Mouse (Mus musculus) lung, embryonic 15.5 days (tissue): Measurements from ENCODE around the gene 6030458C11Rik. TPM values are rescaled to one million over a fixed set of nuclear protein-coding genes. Genes with fewer than 3 reads are reported as not detected.
A peak's percentile ranks its signal among the peaks of the same experiment; 100 is the strongest.

Experiments used
- ATAC-seq: fragments of 200-750 bp; cut with Nextera tagmentation; 2 replicates; pipeline ENCODE4 v1.8.0; 2017; ENCODE audit warnings: moderate number of reproducible peaks, borderline replicate concordance; ENCODE audit not compliant: low FRiP score, low TSS enrichment; ENCODE audit errors: extremely low read depth
- H3K27ac ChIP-seq: fragments of 300-500 bp; sonication (generic); 2 replicates; pipeline ENCODE4 v1.5.1; 2015; ENCODE audit warnings: moderate library complexity, mild to moderate bottlenecking, inconsistent platforms
- H3K27me3 ChIP-seq: fragments of 300-500 bp; sonication (generic); 2 replicates; pipeline ENCODE4 v1.6.1; 2015; ENCODE audit warnings: inconsistent platforms
- H3K36me3 ChIP-seq: fragments of 300-500 bp; sonication (generic); 2 replicates; pipeline ENCODE4 v1.6.1; 2015; ENCODE audit warnings: inconsistent platforms
- H3K4me1 ChIP-seq: fragments of 300-500 bp; sonication (generic); 2 replicates; pipeline ENCODE4 v1.6.1; 2015; ENCODE audit warnings: inconsistent platforms
- H3K4me2 ChIP-seq: fragments of 300-500 bp; sonication (generic); 2 replicates; pipeline ENCODE4 v1.6.1; 2015; ENCODE audit warnings: inconsistent platforms, mild to moderate bottlenecking, moderate library complexity
- H3K4me3 ChIP-seq: fragments of 300-500 bp; sonication (generic); 2 replicates; pipeline ENCODE4 v1.5.1; 2015; ENCODE audit warnings: mild to moderate bottlenecking, inconsistent platforms
- H3K9ac ChIP-seq: fragments of 300-500 bp; sonication (generic); 2 replicates; pipeline ENCODE4 v1.6.1; 2015; ENCODE audit warnings: inconsistent platforms
- H3K9me3 ChIP-seq: fragments of 300-500 bp; sonication (generic); 2 replicates; pipeline ENCODE4 v1.6.1; 2016; ENCODE audit warnings: inconsistent platforms
- WGBS: fragments of 180-500 bp; shearing (Covaris S2); methylation state at CpG from one replicate; pipeline ENCODE4 v1.1.7; 2015; 5-methylcytosine and 5-hydroxymethylcytosine counted together
- polyA plus RNA-seq: library from polyadenylated mRNA; unstranded; fragments of >200 nt; fragmentation: Nextera tagmentation; extraction: Ambion mirVana; gene quantifications from 2 replicates; pipeline ENCODE4 v1.2.1, GENCODE M21; 2015

6030458C11Rik gene
- polyA plus RNA-seq: 31.3 and 34.8 TPM in 2 replicates

DNA sequence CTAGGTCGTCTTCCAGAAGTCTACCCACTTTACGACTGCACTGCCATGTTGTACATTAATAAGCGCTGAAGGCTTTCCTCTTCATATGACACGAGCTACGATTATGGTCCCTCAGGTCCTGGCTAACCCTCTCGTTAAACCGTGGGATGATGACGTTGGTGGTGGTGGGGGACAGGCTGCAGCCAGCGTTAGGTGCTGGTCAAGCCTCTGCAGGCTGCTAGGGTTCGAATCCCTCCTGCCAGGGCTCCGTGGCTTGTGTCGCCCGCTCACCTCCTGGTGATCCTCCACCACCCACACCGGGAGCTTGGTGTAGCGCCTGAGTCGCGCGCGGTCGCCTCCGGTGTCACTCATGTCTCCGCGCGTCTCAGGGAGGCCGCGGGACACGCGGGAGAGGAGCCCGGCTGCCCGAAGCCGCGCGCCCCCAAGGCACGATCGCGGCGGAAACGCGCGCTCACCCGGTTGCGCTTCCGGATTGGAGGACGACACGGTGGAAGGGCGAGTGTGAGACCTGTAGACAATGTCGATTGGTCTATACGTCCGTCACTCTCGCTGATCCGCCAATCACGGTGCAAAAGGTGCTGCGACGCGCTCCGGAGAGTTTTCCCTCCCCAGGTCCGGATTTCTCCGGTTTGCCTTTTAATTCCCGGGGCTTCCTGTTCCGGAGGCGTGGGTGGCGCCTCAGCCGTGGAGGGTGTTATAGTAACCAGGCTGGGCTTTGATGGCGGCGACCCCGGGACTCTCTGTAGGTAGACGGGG, at the start of gene 6030458C11Rik, which contains the start of gene Drosha:
TSS of gene 6030458C11Rik (minus strand) at position 453 of the 756 bp plus-strand sequence.
TSS of gene Drosha (plus strand) at position 619 of the 756 bp plus-strand sequence.
- peak within 1 kb of the TSS; percentile 89 for H3K9ac ChIP-seq

DNA sequence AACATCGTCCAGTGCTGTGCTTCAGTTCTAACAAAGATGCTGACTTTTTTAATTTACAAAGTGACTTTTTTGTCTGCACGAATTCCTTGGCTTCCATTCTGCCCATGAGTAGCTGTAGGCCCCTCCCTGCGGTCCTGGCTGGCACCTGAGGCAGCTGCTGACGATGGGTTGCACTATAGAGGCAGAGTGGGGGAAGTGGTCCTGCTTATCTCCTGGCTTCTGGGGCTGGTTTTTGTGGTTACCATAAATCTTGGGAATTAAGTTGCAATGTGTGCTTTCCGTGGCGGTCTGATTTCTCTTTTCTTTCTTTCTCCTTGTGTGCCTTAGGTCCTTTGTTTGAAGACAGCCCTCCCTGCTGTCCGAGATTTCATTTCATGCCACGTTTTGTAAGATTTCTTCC, 42.8 kb upstream of the 6030458C11Rik start:
- 81% methylated on average over 8 of the region's 8 CpGs for WGBS
- Histone ChIP-seq H3K27ac (no peak overlapping the region), H3K27me3 (no peaks in the 10 kb centered on the region), H3K4me2 (no peak overlapping the region), H3K36me3 (peaks cover 28% of the 10 kb centered on the region), H3K4me3 (no peak overlapping the region), H3K4me1 (no peaks in the 10 kb centered on the region), H3K9me3 (no peaks in the 10 kb centered on the region), H3K9ac (no peak overlapping the region)
- ATAC-seq: no peak

More for the DNA sequence above, at the start of gene 6030458C11Rik, which contains the start of gene Drosha:
- Histone ChIP-seq H3K27me3 (no peaks in the 10 kb centered on the region), H3K27ac (peak within 1 kb of the TSS; percentile 50), H3K4me1 (peaks cover 17% of the 10 kb centered on the region), H3K4me2 (peak within 1 kb of the TSS; percentile 71), H3K9me3 (no peaks in the 10 kb centered on the region), H3K4me3 (peak within 1 kb of the TSS; percentile 78), H3K36me3 (peaks cover 40% of the 10 kb centered on the region)
- under 1% methylated on average over 67 of the region's 67 CpGs for WGBS
- ATAC-seq: peak; percentile 100

DNA sequence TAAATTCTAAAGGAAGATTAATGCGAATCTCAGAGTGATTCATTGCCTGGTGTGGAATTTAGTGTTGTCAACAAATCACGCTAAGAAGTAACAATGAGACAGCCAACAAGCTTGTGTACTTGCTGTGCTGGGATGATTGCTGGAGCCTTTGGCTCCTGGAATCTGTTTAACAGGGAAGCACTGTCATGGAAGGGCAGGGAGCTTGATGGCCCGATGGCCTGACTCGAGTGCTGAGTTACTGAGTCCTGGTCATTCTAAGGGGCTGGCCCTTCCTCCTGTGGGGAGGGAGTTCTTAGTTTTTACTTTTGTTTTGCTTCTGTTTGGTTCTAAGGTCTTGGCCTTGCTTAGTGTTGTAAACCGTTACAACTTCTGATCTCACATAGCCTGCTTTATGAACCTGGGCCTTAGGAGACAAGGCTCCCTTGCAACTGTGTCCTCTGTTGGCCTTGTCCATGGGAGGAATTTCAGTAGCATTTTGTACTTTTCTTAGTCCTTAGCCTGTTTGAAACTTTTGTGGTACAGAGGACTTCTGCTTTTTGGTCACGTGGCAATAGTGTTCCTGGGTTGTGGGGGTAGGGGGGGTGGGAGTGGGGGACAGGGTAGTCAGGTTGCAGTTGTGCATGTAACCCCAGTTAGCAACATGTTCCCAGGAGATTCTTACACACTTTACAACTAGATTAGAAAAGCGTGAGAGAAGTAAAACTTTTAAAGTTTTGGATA, 41.3 kb upstream of the 6030458C11Rik start:
- Histone ChIP-seq H3K36me3 (peaks cover 39% of the 10 kb centered on the region), H3K9ac (no peak overlapping the region), H3K4me3 (no peak overlapping the region), H3K4me1 (no peaks in the 10 kb centered on the region), H3K27me3 (no peaks in the 10 kb centered on the region), H3K27ac (no peak overlapping the region), H3K4me2 (no peak overlapping the region), H3K9me3 (no peaks in the 10 kb centered on the region)
- 81% methylated on average over 7 of the region's 7 CpGs for WGBS
- no peak for ATAC-seq

DNA sequence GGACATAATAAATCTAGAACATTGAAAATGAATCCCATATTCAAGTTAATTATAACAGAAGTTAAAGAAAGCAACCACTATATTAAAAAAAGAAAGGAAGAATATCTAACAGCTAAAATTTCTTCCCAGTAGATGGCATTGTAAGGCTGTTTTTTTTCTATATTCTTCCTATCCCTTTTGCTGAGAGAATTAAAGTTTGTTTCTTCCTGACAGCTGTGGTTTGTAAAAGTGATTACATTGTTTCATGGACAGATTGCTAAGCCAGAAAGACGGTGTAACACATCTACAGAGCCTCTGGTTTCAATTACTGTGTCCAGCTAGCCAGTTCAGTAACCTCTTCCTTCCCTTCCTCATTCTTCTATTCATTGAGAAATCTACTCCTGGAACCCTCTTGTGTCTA, 39.2 kb upstream of the 6030458C11Rik start:
- no peak for ATAC-seq
- Histone ChIP-seq H3K4me1 (no peaks in the 10 kb centered on the region), H3K9me3 (no peaks in the 10 kb centered on the region), H3K27ac (no peak overlapping the region), H3K4me2 (no peak overlapping the region), H3K27me3 (no peaks in the 10 kb centered on the region), H3K36me3 (peaks cover 41% of the 10 kb centered on the region; the same call in 1 of the 2 replicates), H3K9ac (no peak overlapping the region), H3K4me3 (no peak overlapping the region)
- 40% methylated on average over 1 of the region's 1 CpGs for WGBS

DNA sequence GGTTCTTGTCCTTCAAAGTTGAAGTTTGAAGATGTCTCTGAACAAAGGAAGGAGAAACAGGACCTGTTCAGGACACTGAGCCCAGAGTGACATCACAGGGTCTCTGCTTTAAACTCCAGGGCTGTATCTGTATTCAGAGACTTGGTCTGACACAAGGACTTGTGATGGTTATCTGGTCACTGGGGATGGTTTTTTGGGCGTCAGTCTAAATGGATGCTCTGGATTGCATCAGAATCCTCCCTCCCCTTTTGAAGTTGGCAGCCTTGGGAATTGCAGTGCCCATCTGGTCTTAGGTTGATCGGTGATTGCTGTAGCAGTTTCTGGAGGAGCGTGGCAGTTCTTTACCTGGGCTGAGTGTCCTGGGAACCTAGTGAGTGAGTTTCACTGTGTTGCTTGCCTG, 37.6 kb upstream of the 6030458C11Rik start:
- H3K27me3 ChIP-seq: no peaks in the 10 kb centered on the region
- WGBS: 81% methylated on average over 3 of the region's 3 CpGs
- H3K9me3 ChIP-seq: no peaks in the 10 kb centered on the region
- H3K36me3 ChIP-seq: peaks cover 44% of the 10 kb centered on the region
- no peak for ATAC-seq
- H3K4me2 ChIP-seq: no peak overlapping the region
- H3K4me1 ChIP-seq: no peaks in the 10 kb centered on the region
- no peak overlapping the region for H3K9ac ChIP-seq
- H3K4me3 ChIP-seq: no peak overlapping the region
- no peak overlapping the region for H3K27ac ChIP-seq

DNA sequence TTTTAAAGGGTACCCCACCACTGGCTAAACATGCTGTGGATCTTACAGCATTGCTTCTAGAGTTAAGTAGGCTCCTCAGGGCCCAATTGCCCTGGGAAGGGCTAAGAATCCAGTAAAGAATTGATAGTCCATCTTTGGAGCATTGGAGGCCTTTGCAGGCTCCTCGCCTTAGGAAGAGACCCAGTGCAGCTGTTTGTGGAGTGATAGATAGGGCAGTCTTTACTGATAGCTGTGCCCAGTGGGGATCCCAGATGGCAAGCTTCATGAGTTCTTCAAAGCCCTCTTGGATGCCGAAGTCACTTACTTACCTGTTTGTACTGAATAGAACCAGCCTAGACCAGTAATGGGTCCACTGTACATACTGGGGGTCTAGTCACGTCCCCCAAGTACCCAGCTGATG, 34.2 kb upstream of the 6030458C11Rik start:
- Histone ChIP-seq H3K27me3 (no peaks in the 10 kb centered on the region), H3K4me3 (no peak overlapping the region), H3K36me3 (peaks cover 44% of the 10 kb centered on the region), H3K9ac (no peak overlapping the region), H3K9me3 (no peaks in the 10 kb centered on the region), H3K4me2 (no peak overlapping the region), H3K27ac (no peak overlapping the region), H3K4me1 (no peaks in the 10 kb centered on the region)
- WGBS: 93% methylated on average over 3 of the region's 3 CpGs
- ATAC-seq: no peak

DNA sequence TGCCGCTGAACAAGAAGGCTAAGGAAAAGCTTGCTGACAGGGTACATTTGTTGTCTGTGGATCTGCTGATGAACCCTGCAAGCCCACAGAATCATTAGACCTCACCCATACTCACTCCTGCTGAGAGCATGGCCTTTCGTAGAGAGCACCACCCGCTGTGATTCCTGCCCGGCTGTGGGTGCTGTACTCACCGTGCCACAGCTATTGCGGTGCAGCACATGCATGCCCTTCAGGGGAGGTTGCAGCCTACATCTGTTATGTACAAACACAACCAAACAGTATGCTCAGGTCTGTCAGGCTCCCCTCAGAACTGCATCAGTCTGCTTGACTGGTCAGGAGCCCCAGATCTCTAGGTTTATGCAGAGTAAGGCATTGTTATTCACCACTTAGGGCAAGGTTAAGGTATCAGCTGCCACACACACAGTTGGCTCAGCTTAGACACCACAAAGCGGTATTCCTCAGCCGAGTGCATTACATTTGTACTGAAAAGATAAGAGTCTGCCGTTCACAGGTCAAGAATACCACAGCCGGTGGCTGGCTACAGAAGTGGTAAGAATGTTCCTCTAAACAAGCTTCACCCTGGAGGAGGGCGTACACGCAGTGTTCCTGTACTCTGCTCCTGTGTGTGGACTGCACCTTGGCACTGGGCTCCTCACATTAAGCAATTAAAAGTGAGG, 33.5 kb upstream of the 6030458C11Rik start:
- no peak overlapping the region for H3K27ac ChIP-seq
- no peak for ATAC-seq
- H3K4me1 ChIP-seq: no peaks in the 10 kb centered on the region
- no peaks in the 10 kb centered on the region for H3K9me3 ChIP-seq
- H3K4me2 ChIP-seq: no peak overlapping the region
- peaks cover 51% of the 10 kb centered on the region for H3K36me3 ChIP-seq
- no peaks in the 10 kb centered on the region for H3K27me3 ChIP-seq
- H3K9ac ChIP-seq: no peak overlapping the region
- no peak overlapping the region for H3K4me3 ChIP-seq
- WGBS: 87% methylated on average over 12 of the region's 12 CpGs

DNA sequence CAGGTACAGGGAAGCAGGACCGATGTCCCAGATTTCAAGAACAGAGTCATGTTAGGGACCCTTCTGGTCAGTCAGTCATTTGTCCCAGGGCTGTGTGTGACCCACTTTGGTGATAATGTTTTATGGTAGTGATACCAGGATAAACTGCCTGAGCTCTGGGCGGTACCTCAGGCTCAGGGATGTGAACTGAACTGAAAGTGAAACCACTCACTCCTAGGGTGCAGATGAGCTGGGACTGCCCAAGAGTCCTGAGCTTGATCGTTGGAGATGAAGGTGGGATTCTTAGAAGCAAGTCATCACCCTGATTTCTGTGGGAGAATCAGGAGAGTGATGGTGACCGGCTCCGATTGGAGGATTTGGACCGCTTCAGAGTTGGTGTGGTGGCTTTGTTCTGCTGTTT, 32.3 kb upstream of the 6030458C11Rik start:
- no peak overlapping the region for H3K4me3 ChIP-seq
- H3K27me3 ChIP-seq: no peaks in the 10 kb centered on the region
- H3K9me3 ChIP-seq: no peaks in the 10 kb centered on the region
- H3K4me1 ChIP-seq: no peaks in the 10 kb centered on the region
- peaks cover 55% of the 10 kb centered on the region for H3K36me3 ChIP-seq
- ATAC-seq: no peak
- H3K27ac ChIP-seq: no peak overlapping the region
- H3K4me2 ChIP-seq: no peak overlapping the region
- no peak overlapping the region for H3K9ac ChIP-seq
- 94% methylated on average over 6 of the region's 6 CpGs for WGBS

DNA sequence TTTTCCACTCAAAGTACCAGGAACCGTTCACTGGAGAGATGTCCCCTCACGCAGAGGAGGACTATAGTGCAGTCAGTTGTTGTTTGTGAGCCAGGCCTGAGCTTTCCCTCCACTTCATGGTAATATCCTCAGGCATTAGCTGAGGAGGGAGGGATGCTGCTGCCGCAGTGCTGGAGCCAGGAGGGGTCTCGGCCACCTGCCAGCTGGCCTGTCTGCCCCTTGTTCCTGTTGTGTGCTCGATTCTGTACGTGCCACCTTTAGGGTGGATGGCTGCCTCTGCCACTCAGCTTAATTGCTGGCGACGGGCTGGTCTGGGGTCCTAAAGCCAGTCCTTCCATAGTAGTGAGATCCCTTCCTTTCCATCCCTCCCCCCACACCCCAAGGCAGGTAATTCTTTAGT, 29.0 kb upstream of the 6030458C11Rik start:
- H3K27me3 ChIP-seq: no peaks in the 10 kb centered on the region
- peaks cover 61% of the 10 kb centered on the region for H3K36me3 ChIP-seq
- no peak overlapping the region for H3K4me2 ChIP-seq
- H3K4me1 ChIP-seq: no peaks in the 10 kb centered on the region
- no peak for ATAC-seq
- WGBS: 86% methylated on average over 8 of the region's 8 CpGs
- no peak overlapping the region for H3K4me3 ChIP-seq
- no peak overlapping the region for H3K9ac ChIP-seq
- no peak overlapping the region for H3K27ac ChIP-seq
- H3K9me3 ChIP-seq: no peaks in the 10 kb centered on the region

DNA sequence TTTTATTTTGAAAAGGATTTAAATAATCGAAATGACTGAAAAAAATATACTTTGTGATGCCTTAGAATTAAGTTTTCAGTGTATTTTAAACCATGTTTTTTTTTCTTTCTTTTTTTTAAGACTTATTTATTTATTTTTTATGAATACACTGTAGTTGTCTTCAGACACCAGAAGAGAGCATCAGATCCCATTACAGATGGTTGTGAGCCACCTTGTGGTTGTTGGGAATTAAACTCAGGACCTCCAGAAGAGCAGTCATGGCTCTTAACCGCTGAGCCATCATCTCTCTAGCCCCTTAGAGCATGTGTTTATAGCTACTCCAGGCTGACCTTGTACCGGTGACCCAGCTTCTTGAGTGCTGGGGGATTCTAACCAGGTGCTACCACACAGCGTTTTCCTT, 24.9 kb upstream of the 6030458C11Rik start:
- Histone ChIP-seq H3K4me2 (no peak overlapping the region), H3K9ac (no peak overlapping the region), H3K27me3 (no peaks in the 10 kb centered on the region), H3K4me1 (no peaks in the 10 kb centered on the region), H3K36me3 (peaks cover 70% of the 10 kb centered on the region), H3K4me3 (no peak overlapping the region), H3K27ac (no peak overlapping the region), H3K9me3 (no peaks in the 10 kb centered on the region)
- WGBS: 72% methylated on average over 4 of the region's 4 CpGs
- no peak for ATAC-seq

DNA sequence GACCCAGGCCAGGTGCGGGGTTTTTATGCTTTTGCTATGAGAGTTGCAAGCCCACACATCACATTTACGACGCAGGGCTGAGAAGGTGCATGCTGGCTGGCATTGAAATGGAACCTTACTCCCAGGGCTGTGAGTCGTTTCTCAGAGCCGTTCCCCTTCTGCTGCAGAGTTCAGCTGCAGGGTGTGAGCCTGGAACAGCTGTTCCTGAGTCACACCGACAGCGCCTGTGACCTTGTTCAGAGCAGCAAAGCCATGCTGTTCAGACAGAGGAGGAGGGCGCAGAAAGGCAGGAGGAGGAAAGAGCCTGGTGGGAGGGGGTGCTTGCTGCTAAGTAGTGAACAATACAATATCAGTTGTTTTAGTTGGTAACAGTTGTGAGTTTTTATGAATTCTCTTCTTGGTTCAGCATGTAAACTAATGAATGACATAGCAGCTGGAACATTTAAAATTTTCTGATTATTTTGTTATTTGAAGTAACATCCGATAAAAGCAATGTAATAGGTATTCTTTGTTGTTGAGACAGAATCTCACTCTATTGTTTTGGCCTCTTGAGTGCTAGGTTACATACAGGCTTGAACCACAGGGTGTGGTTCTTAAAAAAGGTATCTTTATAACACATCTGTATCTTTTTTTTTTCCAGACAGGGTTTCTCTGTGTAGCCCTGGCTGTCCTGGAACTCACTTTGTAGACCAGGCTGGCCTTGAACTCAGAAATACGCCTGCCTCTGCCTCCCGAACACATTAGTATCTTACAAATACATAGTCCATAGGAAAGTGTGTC, 23.9 kb upstream of the 6030458C11Rik start:
- H3K4me1 ChIP-seq: no peaks in the 10 kb centered on the region
- H3K9me3 ChIP-seq: no peaks in the 10 kb centered on the region
- H3K27me3 ChIP-seq: no peaks in the 10 kb centered on the region
- 82% methylated on average over 11 of the region's 11 CpGs for WGBS
- H3K4me3 ChIP-seq: no peak overlapping the region
- H3K4me2 ChIP-seq: no peak overlapping the region
- H3K27ac ChIP-seq: no peak overlapping the region
- peaks cover 73% of the 10 kb centered on the region for H3K36me3 ChIP-seq
- no peak overlapping the region for H3K9ac ChIP-seq
- ATAC-seq: no peak
